Mouse (Mus musculus): ENCODE data around the gene Mafb. TPM values are rescaled to one million over a fixed set of nuclear protein-coding genes. Genes with fewer than 3 reads are reported as not detected.

The Mafb gene
- total RNA-seq, 2 experiments from 2014 or later = 19.9 to 21.6 TPM

- intact Hi-C loops (cut with DNase I) = no loop called here
- DNase-seq (ENCODE audit: extremely low spot score in 1 of 2, low spot score in 2 of 2) = no peak
Observed at GRCm38 (mm10) chr2:160335043-160335442, 31.8 kb downstream of the Mafb start.

GRCm38 (mm10) chr2:160334111-160334661 is 32.7 kb downstream of the Mafb start, which contains the start of gene Gm826:
Gene Gm826, minus strand, starts transcription at chr2:160334162.
- intact Hi-C loops (cut with DNase I) = no loop called here
- DNase-seq (ENCODE audit: extremely low spot score in 1 of 2, low spot score in 2 of 2) = peak in 1 of 2 experiments; percentile 39

- no peak for DNase-seq (ENCODE audit: extremely low spot score in 1 of 2, low spot score in 2 of 2)
- intact Hi-C loops (cut with DNase I) = no loop called here
Observed at GRCm38 (mm10) chr2:160332516-160333325, 34.1 kb downstream of the Mafb start.

GRCm38 (mm10) chr2:160328886-160329285 is 38.0 kb downstream of the Mafb start:
- intact Hi-C loops (cut with DNase I) = no loop called here
- DNase-seq (ENCODE audit: extremely low spot score in 1 of 2, low spot score in 2 of 2) = peak in 1 of 2 experiments; percentile 47

- intact Hi-C loops (cut with DNase I) = no loop called here
- no peak for DNase-seq (ENCODE audit: extremely low spot score in 1 of 2, low spot score in 2 of 2)
Observed at GRCm38 (mm10) chr2:160327716-160328115, 39.1 kb downstream of the Mafb start.

GRCm38 (mm10) chr2:160327167-160327566 is 39.7 kb downstream of the Mafb start:
- peak in 1 of 2 experiments; percentile 63 for DNase-seq (ENCODE audit: extremely low spot score in 1 of 2, low spot score in 2 of 2)
- intact Hi-C loops (cut with DNase I) = no loop called here

- no peak for DNase-seq (ENCODE audit: extremely low spot score in 1 of 2, low spot score in 2 of 2)
- intact Hi-C loops (cut with DNase I) = no loop called here
Observed at GRCm38 (mm10) chr2:160325105-160325644, 41.7 kb downstream of the Mafb start.

GRCm38 (mm10) chr2:160321829-160322228 is 45.0 kb downstream of the Mafb start:
- intact Hi-C loops (cut with DNase I) = no loop called here
- DNase-seq (ENCODE audit: extremely low spot score in 1 of 2, low spot score in 2 of 2) = no peak

GRCm38 (mm10) chr2:160318255-160318654 is 48.6 kb downstream of the Mafb start:
- no peak for DNase-seq (ENCODE audit: extremely low spot score in 1 of 2, low spot score in 2 of 2)
- intact Hi-C loops (cut with DNase I) = no loop called here

Other genes with a start within 250 kb of the Mafb start
- not detected for gene Gm826, start 32.9 kb downstream of the Mafb start, total RNA-seq (2021)

All from left cerebral cortex, postnatal 10 days (tissue).